Mouse (Mus musculus) c-Kit-positive CD71-positive TER-119-negative erythroid progenitor cells, embryonic 14.5 days (primary cell): ENCODE data around the gene Olfr155.

Source experiments
- DNase-seq: peaks from one replicate; pipeline ENCODE4 v3.0.0-alpha.2; 2013; ENCODE audit warnings: low read depth

Gene Olfr155

GRCm38 (mm10) chr4:43851265-43851664 lies at the start of gene Olfr155:
TSS of gene Olfr155 (plus strand) at chr4:43851565.
- DNase-seq = no peak

- DNase-seq = no peak
Measured at GRCm38 (mm10) chr4:43822896-43823550, 28.3 kb upstream of the Olfr155 start.

- DNase-seq = no peak
Measured at GRCm38 (mm10) chr4:43823845-43824337, 27.5 kb upstream of the Olfr155 start, which contains the start of gene Olfr156. TSS of gene Olfr156 (minus strand) at chr4:43823895.

GRCm38 (mm10) chr4:43828806-43829205 lies 22.6 kb upstream of the Olfr155 start:
- DNase-seq = no peak

- DNase-seq = no peak
Measured at GRCm38 (mm10) chr4:43832031-43832430, 19.3 kb upstream of the Olfr155 start.

- no peak for DNase-seq
Measured at GRCm38 (mm10) chr4:43833752-43834151, 17.6 kb upstream of the Olfr155 start.

GRCm38 (mm10) chr4:43834749-43835148 lies 16.6 kb upstream of the Olfr155 start:
- no peak for DNase-seq

- no peak for DNase-seq
Measured at GRCm38 (mm10) chr4:43838326-43838725, 13.0 kb upstream of the Olfr155 start.

- DNase-seq = no peak
Measured at GRCm38 (mm10) chr4:43840101-43840500, 11.3 kb upstream of the Olfr155 start, which contains the start of gene Olfr157. TSS of gene Olfr157 (minus strand) at chr4:43840201.

GRCm38 (mm10) chr4:43854101-43854500 lies 2.7 kb downstream of the Olfr155 start:
- DNase-seq = no peak

- DNase-seq = no peak
Measured at GRCm38 (mm10) chr4:43859886-43860285, 8.5 kb downstream of the Olfr155 start.

- peak; percentile 40 for DNase-seq
Measured at GRCm38 (mm10) chr4:43860744-43861519, 9.6 kb downstream of the Olfr155 start.

- no peak for DNase-seq
Measured at GRCm38 (mm10) chr4:43863298-43863697, 11.9 kb downstream of the Olfr155 start.

- DNase-seq = no peak
Measured at GRCm38 (mm10) chr4:43869821-43870220, 18.5 kb downstream of the Olfr155 start.

- DNase-seq = no peak
Measured at GRCm38 (mm10) chr4:43874501-43874900, 23.1 kb downstream of the Olfr155 start.

GRCm38 (mm10) chr4:43875160-43875918 lies 24.0 kb downstream of the Olfr155 start, which contains the start of gene Reck:
TSS of gene Reck (plus strand) at chr4:43875530.
- peak; percentile 51 for DNase-seq

GRCm38 (mm10) chr4:43875919-43876411 lies 24.6 kb downstream of the Olfr155 start:
- no peak for DNase-seq

- no peak for DNase-seq
Measured at GRCm38 (mm10) chr4:43877230-43877629, 25.9 kb downstream of the Olfr155 start.

GRCm38 (mm10) chr4:43878121-43878776 lies 26.9 kb downstream of the Olfr155 start:
- no peak for DNase-seq

GRCm38 (mm10) chr4:43879566-43879965 lies 28.2 kb downstream of the Olfr155 start:
- DNase-seq = no peak

GRCm38 (mm10) chr4:43884196-43884595 lies 32.8 kb downstream of the Olfr155 start:
- DNase-seq = no peak

- no peak for DNase-seq
Measured at GRCm38 (mm10) chr4:43891247-43891646, 39.9 kb downstream of the Olfr155 start.
